Mouse (Mus musculus): ENCODE measurements around the gene Cdkl4. TPM values are rescaled to one million over a fixed set of nuclear protein-coding genes. Genes with fewer than 3 reads are reported as not detected.

Cdkl4 gene
- total RNA-seq, 2 experiments from 2014 or later = 0.09 to 0.15 TPM

- DNase-seq = peak; percentile 47
Observed at GRCm38 (mm10) chr17:80515956-80516355, 61.7 kb downstream of the Cdkl4 start.

- no peak for DNase-seq
Observed at GRCm38 (mm10) chr17:80515513-80515912, 62.1 kb downstream of the Cdkl4 start.

- DNase-seq = no peak
Observed at GRCm38 (mm10) chr17:80513766-80514165, 63.8 kb downstream of the Cdkl4 start.

- DNase-seq = no peak
Observed at GRCm38 (mm10) chr17:80510459-80510855, 67.2 kb downstream of the Cdkl4 start.

GRCm38 (mm10) chr17:80509494-80510458 is 67.8 kb downstream of the Cdkl4 start:
- no peak for DNase-seq

GRCm38 (mm10) chr17:80505766-80506165 is 71.8 kb downstream of the Cdkl4 start:
- DNase-seq = no peak

- no peak for DNase-seq
Observed at GRCm38 (mm10) chr17:80505342-80505741, 72.3 kb downstream of the Cdkl4 start.

GRCm38 (mm10) chr17:80501805-80502172 is 75.8 kb downstream of the Cdkl4 start:
- DNase-seq = no peak

- no peak for DNase-seq
Observed at GRCm38 (mm10) chr17:80501037-80501804, 76.4 kb downstream of the Cdkl4 start.

GRCm38 (mm10) chr17:80500025-80500424 is 77.6 kb downstream of the Cdkl4 start:
- no peak for DNase-seq

- DNase-seq = no peak
Observed at GRCm38 (mm10) chr17:80498600-80499268, 78.9 kb downstream of the Cdkl4 start.

GRCm38 (mm10) chr17:80497183-80497601 is 80.4 kb downstream of the Cdkl4 start:
- no peak for DNase-seq

- DNase-seq = no peak
Observed at GRCm38 (mm10) chr17:80496607-80497170, 80.9 kb downstream of the Cdkl4 start.

GRCm38 (mm10) chr17:80496185-80496584 is 81.4 kb downstream of the Cdkl4 start:
- DNase-seq = no peak

GRCm38 (mm10) chr17:80493891-80494290 is 83.7 kb downstream of the Cdkl4 start:
- DNase-seq = no peak

- no peak for DNase-seq
Observed at GRCm38 (mm10) chr17:80492811-80493210, 84.8 kb downstream of the Cdkl4 start.

- peak; percentile 51 for DNase-seq
Observed at GRCm38 (mm10) chr17:80492274-80492673, 85.3 kb downstream of the Cdkl4 start.

- no peak for DNase-seq
Observed at GRCm38 (mm10) chr17:80490166-80490565, 87.4 kb downstream of the Cdkl4 start.

GRCm38 (mm10) chr17:80488918-80489317 is 88.7 kb downstream of the Cdkl4 start:
- DNase-seq = no peak

- DNase-seq = no peak
Observed at GRCm38 (mm10) chr17:80485160-80485559, 92.5 kb downstream of the Cdkl4 start.

- no peak for DNase-seq
Observed at GRCm38 (mm10) chr17:80480855-80481224, 96.8 kb downstream of the Cdkl4 start.
